Comparison of ENCODE assay signal across 12 mouse cellular contexts in the genomic region with DNA sequence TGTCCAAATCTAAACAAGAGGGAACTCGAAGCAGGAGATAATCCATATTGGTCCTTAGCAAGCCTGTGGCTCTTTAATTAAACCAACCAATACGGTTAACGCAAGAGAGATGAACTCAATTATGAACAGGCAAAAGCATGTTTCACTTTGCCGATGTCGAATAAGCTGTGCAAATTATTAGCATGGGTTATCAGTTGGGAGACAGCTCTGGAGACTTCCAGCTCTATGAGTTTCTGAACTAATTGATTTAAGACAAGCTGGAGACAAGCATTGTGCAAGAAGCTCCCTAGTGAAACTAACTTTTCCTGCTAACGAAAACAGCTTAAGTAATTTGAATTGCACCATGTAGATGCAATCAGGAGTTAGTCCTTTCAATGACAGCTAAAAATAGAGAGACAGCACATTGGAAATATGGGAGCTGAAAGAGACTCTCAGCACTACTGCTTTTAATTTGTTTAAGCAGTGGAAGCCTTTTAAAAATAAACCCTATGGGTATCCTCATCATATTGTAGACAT.
DNase-seq lines count a peak whose midpoint lies in the region; ATAC-seq and TF ChIP-seq lines count a peak whose summit lies in the region.
"Had no signal": no experiment of that assay in that cellular context is flagged by ENCODE, and none has a peak within 500 bp of the region (broad histone marks: within the 10 kb centered on the region; RNA-seq: fewer than 3 reads in every experiment).

No protein-coding gene starts in this region.

- 66% methylated on average over 6 of the region's 6 CpGs for WGBS in liver, embryonic 13.5 days (ENCODE audit: insufficient replicate concordance)
- 65% methylated on average over 6 of the region's 6 CpGs for WGBS in liver, embryonic 11.5 days

- H3K36me3 ChIP-seq in liver, embryonic 13.5 days, result no peaks in the 10 kb centered on the region
- no peaks in the 10 kb centered on the region for H3K36me3 ChIP-seq in liver, embryonic 11.5 days (ENCODE audit: control insufficient read depth, insufficient read depth, low read length)

- H3K4me3 ChIP-seq in gastrocnemius, adult 2 months, result no peak overlapping the region
- no peak overlapping the region for H3K4me3 ChIP-seq in liver, embryonic 13.5 days (replicated peaks)
- H3K4me3 ChIP-seq in liver, embryonic 11.5 days (ENCODE audit: low read depth, low read length), result no peak overlapping the region
- H3K4me3 ChIP-seq: left cerebral cortex, adult 2 months had no signal

- no peak for ATAC-seq in liver, embryonic 13.5 days (ENCODE audit: low read depth)
- ATAC-seq in liver, embryonic 11.5 days (replicated peaks; ENCODE audit: low FRiP score), result no peak
- peak; percentile 37 for ATAC-seq in megakaryocyte, adult 5-6 weeks (ENCODE audit: poor library complexity, severe bottlenecking)

- H3K4me1 ChIP-seq in liver, embryonic 13.5 days (replicated peaks), result peaks cover 75% of the 10 kb centered on the region
- peaks cover 25% of the 10 kb centered on the region for H3K4me1 ChIP-seq in liver, embryonic 11.5 days (replicated peaks; ENCODE audit: control insufficient read depth, insufficient read depth, low read length)

- no peak for DNase-seq in gastrocnemius, adult 2 months
- no peak for DNase-seq in gastrocnemius, adult 8-10 months (ENCODE audit: low spot score in 2 of 2)
- DNase-seq in liver, embryonic 13.5 days, result no peak
- DNase-seq in liver, embryonic 11.5 days (ENCODE audit: low spot score), result no peak
- peak; percentile 47 for DNase-seq in gonadal fat pad, adult 2 months (ENCODE audit: low read depth)
- DNase-seq in gastrocnemius, postnatal 25 days, result no peak
- no peak for DNase-seq in adrenal gland, postnatal 14 days
- DNase-seq: thymus, adult 18-20 months had no signal

- no peaks in the 10 kb centered on the region for H3K27me3 ChIP-seq in liver, embryonic 13.5 days
- H3K27me3 ChIP-seq in liver, embryonic 11.5 days (replicated peaks; ENCODE audit: control insufficient read depth, insufficient read depth, low read length), result no peaks in the 10 kb centered on the region

- peak overlapping the region; percentile 5; the same call in 1 of the 2 replicates for H3K9ac ChIP-seq in liver, embryonic 13.5 days
- H3K9ac ChIP-seq in liver, embryonic 11.5 days (ENCODE audit: low read depth, low read length), result no peak overlapping the region

- no peak overlapping the region for H3K4me2 ChIP-seq in liver, embryonic 13.5 days
- H3K4me2 ChIP-seq in liver, embryonic 11.5 days, result no peak overlapping the region

- H3K27ac ChIP-seq in gastrocnemius, adult 2 months, result peak overlapping the region; percentile 64
- H3K27ac ChIP-seq in liver, embryonic 13.5 days, result peak overlapping the region; percentile 88
- no peak overlapping the region for H3K27ac ChIP-seq in liver, embryonic 11.5 days (ENCODE audit: low read depth, low read length)
- H3K27ac ChIP-seq: kidney, postnatal 0 days; left cerebral cortex, adult 2 months; macrophage had no signal

- no peak for TF ChIP-seq CTCF in gastrocnemius, adult 2 months (IDR thresholded peaks at IDR 0.05)

- intact Hi-C loops in gastrocnemius, adult 2 months (cut with DNase I), result no loop called here

- H3K9me3 ChIP-seq in liver, embryonic 13.5 days (replicated peaks), result no peaks in the 10 kb centered on the region
- no peaks in the 10 kb centered on the region for H3K9me3 ChIP-seq in liver, embryonic 11.5 days (ENCODE audit: control insufficient read depth, low read length)
